Mouse (Mus musculus) ES-E14 (cell line): ENCODE measurements around the gene Ptafr.

Source experiments
- CHD2 ChIP-seq: IDR thresholded peaks from 2 replicates; pipeline ENCODE4 v1.6.1; 2014; ENCODE audit warnings: mild to moderate bottlenecking, low read depth, low read length, inconsistent platforms
- HCFC1 ChIP-seq: IDR thresholded peaks from 2 replicates; pipeline ENCODE4 v1.6.1; 2012; ENCODE audit warnings: low read length, inconsistent platforms, borderline replicate concordance; ENCODE audit not compliant: insufficient read depth
- MAFK ChIP-seq: IDR thresholded peaks from 2 replicates; pipeline ENCODE4 v1.6.1; 2014; ENCODE audit warnings: mild to moderate bottlenecking, low read depth, low read length, inconsistent platforms; ENCODE audit not compliant: insufficient read depth
- ZC3H11A ChIP-seq: IDR thresholded peaks from 2 replicates; pipeline ENCODE4 v1.6.1; 2012; ENCODE audit warnings: low read depth, mild to moderate bottlenecking, inconsistent platforms, low read length, borderline replicate concordance
- ZNF384 ChIP-seq: IDR thresholded peaks from 2 replicates; pipeline ENCODE4 v1.6.1; 2012; ENCODE audit warnings: low read depth, low read length, inconsistent platforms

DNA sequence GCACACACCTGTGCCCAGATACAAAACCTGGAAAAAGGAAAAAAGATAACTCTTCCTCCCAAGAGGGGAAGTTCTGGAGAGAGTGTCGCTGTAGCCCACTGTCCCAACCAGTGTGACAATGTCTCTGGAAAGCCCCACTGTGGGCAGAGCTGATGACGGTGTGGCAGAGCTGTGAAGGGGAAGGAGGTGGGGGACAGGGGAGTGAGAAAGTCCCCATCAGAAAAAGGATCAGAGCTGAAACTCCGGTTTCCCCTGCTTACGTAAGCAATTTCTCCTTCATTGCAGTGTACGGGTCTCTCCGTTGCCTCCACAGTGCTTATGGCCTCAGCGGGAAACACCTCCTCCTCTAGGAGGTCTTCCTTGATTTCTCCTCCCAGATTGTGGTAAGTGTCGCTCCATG is 47.5 kb downstream of the Ptafr start:
- TF ChIP-seq CHD2 (no peak), MAFK (no peak), HCFC1 (no peak), ZC3H11A (no peak), ZNF384 (no peak)
